Mouse (Mus musculus): Measurements from ENCODE around the gene Fmnl2. TPM values are rescaled to one million over a fixed set of nuclear protein-coding genes. Genes with fewer than 3 reads are reported as not detected.

Fmnl2 gene
- total and polyA plus RNA-seq, 2 experiments from 2014 or later, result 9.1 to 41.8 TPM

- Histone ChIP-seq H3K27ac (ENCODE audit: low read depth, low read length) (0 out of 2 replicates have a peak overlapping the region, but pooled peaks have one; percentile 36), H3K9ac (no peak overlapping the region), H3K9me3 (ENCODE audit: low read length) (no peaks in the 10 kb centered on the region), H3K36me3 (ENCODE audit: insufficient read depth) (peaks cover 53% of the 10 kb centered on the region), H3K27me3 (ENCODE audit: insufficient read depth, low read length) (no peaks in the 10 kb centered on the region), H3K4me3 (ENCODE audit: low read depth, low read length) (no peak overlapping the region), H3K4me2 (ENCODE audit: low read depth) (no peak overlapping the region), H3K4me1 (ENCODE audit: insufficient read depth) (no peaks in the 10 kb centered on the region)
- DNase-seq, result no peak
- no peak for TF ChIP-seq CTCF (IDR thresholded peaks at IDR 0.05; ENCODE audit: low read depth)
- ATAC-seq, result peak; percentile 66
- 73% methylated on average over 8 of the region's 8 CpGs for WGBS
Measured at GRCm38 (mm10) chr2:53106472-53106871, 248.8 kb downstream of the Fmnl2 start.

GRCm38 (mm10) chr2:53108547-53108946 is 250.9 kb downstream of the Fmnl2 start:
- no peaks in the 10 kb centered on the region for H3K4me1 ChIP-seq (ENCODE audit: insufficient read depth)
- no peak overlapping the region for H3K4me3 ChIP-seq (ENCODE audit: low read depth, low read length)
- peaks cover 49% of the 10 kb centered on the region for H3K36me3 ChIP-seq (ENCODE audit: insufficient read depth)
- no peaks in the 10 kb centered on the region for H3K27me3 ChIP-seq (ENCODE audit: insufficient read depth, low read length)
- 81% methylated on average over 5 of the region's 5 CpGs for WGBS
- no peak overlapping the region for H3K4me2 ChIP-seq (ENCODE audit: low read depth)
- DNase-seq (no peak), ATAC-seq (no peak)
- H3K9me3 ChIP-seq (ENCODE audit: low read length), result no peaks in the 10 kb centered on the region
- no peak overlapping the region for H3K9ac ChIP-seq
- TF ChIP-seq CTCF (IDR thresholded peaks at IDR 0.05; ENCODE audit: low read depth), result no peak
- no peak overlapping the region for H3K27ac ChIP-seq (ENCODE audit: low read depth, low read length)

- H3K27ac ChIP-seq (ENCODE audit: low read depth, low read length), result no peak overlapping the region
- DNase-seq (peak; percentile 82), ATAC-seq (peak; percentile 70)
- no peak overlapping the region for H3K4me2 ChIP-seq (ENCODE audit: low read depth)
- 72% methylated on average over 5 of the region's 5 CpGs for WGBS
- H3K36me3 ChIP-seq (ENCODE audit: insufficient read depth), result peaks cover 57% of the 10 kb centered on the region
- H3K4me1 ChIP-seq (ENCODE audit: insufficient read depth), result no peaks in the 10 kb centered on the region
- no peak overlapping the region for H3K9ac ChIP-seq
- no peaks in the 10 kb centered on the region for H3K9me3 ChIP-seq (ENCODE audit: low read length)
- H3K27me3 ChIP-seq (ENCODE audit: insufficient read depth, low read length), result no peaks in the 10 kb centered on the region
- peak; percentile 81 for TF ChIP-seq CTCF (IDR thresholded peaks at IDR 0.05; ENCODE audit: low read depth)
- H3K4me3 ChIP-seq (ENCODE audit: low read depth, low read length), result no peak overlapping the region
Measured at GRCm38 (mm10) chr2:53121797-53122196, 264.1 kb downstream of the Fmnl2 start.

GRCm38 (mm10) chr2:53125998-53126397 is 268.3 kb downstream of the Fmnl2 start:
- Histone ChIP-seq H3K36me3 (ENCODE audit: insufficient read depth) (peaks cover 37% of the 10 kb centered on the region), H3K27me3 (ENCODE audit: insufficient read depth, low read length) (no peaks in the 10 kb centered on the region), H3K4me1 (ENCODE audit: insufficient read depth) (no peaks in the 10 kb centered on the region), H3K9ac (no peak overlapping the region), H3K4me2 (ENCODE audit: low read depth) (no peak overlapping the region), H3K27ac (ENCODE audit: low read depth, low read length) (no peak overlapping the region), H3K9me3 (ENCODE audit: low read length) (no peaks in the 10 kb centered on the region), H3K4me3 (ENCODE audit: low read depth, low read length) (no peak overlapping the region)
- peak; percentile 54 for TF ChIP-seq CTCF (IDR thresholded peaks at IDR 0.05; ENCODE audit: low read depth)
- no peak for DNase-seq
- no peak for ATAC-seq
- WGBS, result 85% methylated on average over 3 of the region's 3 CpGs

- Histone ChIP-seq H3K27ac (ENCODE audit: low read depth, low read length) (no peak overlapping the region), H3K9me3 (ENCODE audit: low read length) (no peaks in the 10 kb centered on the region), H3K4me2 (ENCODE audit: low read depth) (no peak overlapping the region), H3K4me3 (ENCODE audit: low read depth, low read length) (no peak overlapping the region), H3K9ac (no peak overlapping the region), H3K27me3 (ENCODE audit: insufficient read depth, low read length) (no peaks in the 10 kb centered on the region), H3K4me1 (ENCODE audit: insufficient read depth) (no peaks in the 10 kb centered on the region), H3K36me3 (ENCODE audit: insufficient read depth) (peaks cover 31% of the 10 kb centered on the region)
- no peak for ATAC-seq
- no peak for DNase-seq
- WGBS, result 85% methylated on average over 6 of the region's 6 CpGs
- no peak for TF ChIP-seq CTCF (IDR thresholded peaks at IDR 0.05; ENCODE audit: low read depth)
Measured at GRCm38 (mm10) chr2:53129070-53129469, 271.4 kb downstream of the Fmnl2 start.

DNA sequence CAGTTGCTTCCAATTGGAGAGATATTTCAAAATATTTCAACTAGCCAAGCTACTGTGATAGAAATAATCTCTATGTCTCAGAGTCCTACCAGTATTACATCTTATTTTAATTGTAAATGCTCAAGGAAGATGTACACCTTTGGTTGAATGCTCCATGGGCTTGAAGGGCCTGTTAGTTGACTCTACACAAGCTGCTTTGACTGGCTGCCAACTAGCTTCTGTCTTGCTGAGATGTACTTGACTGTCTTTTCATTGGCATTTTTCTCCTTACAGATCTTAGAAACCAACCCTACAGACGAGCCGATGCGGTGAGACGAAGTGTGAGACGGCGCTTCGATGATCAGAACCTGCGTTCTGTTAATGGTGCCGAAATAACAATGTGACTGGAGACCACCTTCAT is 273.9 kb downstream of the Fmnl2 start:
- Histone ChIP-seq H3K9ac (no peak overlapping the region), H3K36me3 (ENCODE audit: insufficient read depth) (peaks cover 22% of the 10 kb centered on the region), H3K4me1 (ENCODE audit: insufficient read depth) (no peaks in the 10 kb centered on the region), H3K27me3 (ENCODE audit: insufficient read depth, low read length) (no peaks in the 10 kb centered on the region), H3K27ac (ENCODE audit: low read depth, low read length) (no peak overlapping the region), H3K4me3 (ENCODE audit: low read depth, low read length) (no peak overlapping the region), H3K4me2 (ENCODE audit: low read depth) (no peak overlapping the region), H3K9me3 (ENCODE audit: low read length) (no peaks in the 10 kb centered on the region)
- 85% methylated on average over 9 of the region's 9 CpGs for WGBS
- DNase-seq (no peak), ATAC-seq (no peak)
- TF ChIP-seq CTCF (IDR thresholded peaks at IDR 0.05; ENCODE audit: low read depth), result no peak

DNA sequence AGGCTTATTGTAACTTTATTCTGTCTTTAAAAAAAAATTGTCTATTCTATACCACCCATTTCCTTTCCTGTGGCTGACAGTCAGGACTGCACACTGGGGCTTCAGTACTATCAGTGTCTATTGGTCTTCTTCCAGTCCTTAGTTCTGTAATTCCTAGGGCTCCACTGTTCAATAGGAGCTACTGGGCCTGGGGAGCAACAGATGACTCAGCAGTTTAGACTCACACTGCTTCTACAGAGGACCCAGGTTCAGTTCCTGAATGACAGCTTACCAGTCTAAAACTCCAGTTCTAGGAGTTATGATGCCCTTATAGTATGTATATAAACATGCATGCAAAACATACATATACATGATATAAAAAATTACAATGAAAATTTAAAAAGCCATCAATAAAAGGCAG is 289.2 kb downstream of the Fmnl2 start:
- Histone ChIP-seq H3K4me3 (ENCODE audit: low read depth, low read length) (no peak overlapping the region), H3K36me3 (ENCODE audit: insufficient read depth) (peaks cover 30% of the 10 kb centered on the region), H3K9me3 (ENCODE audit: low read length) (no peaks in the 10 kb centered on the region), H3K27ac (ENCODE audit: low read depth, low read length) (no peak overlapping the region), H3K4me1 (ENCODE audit: insufficient read depth) (no peaks in the 10 kb centered on the region), H3K9ac (no peak overlapping the region), H3K4me2 (ENCODE audit: low read depth) (no peak overlapping the region), H3K27me3 (ENCODE audit: insufficient read depth, low read length) (no peaks in the 10 kb centered on the region)
- ATAC-seq, result no peak
- no peak for TF ChIP-seq CTCF (IDR thresholded peaks at IDR 0.05; ENCODE audit: low read depth)
- DNase-seq, result no peak

GRCm38 (mm10) chr2:53173966-53174365 is 316.3 kb downstream of the Fmnl2 start:
- no peak for TF ChIP-seq CTCF (IDR thresholded peaks at IDR 0.05; ENCODE audit: low read depth)
- no peak for ATAC-seq
- H3K4me2 ChIP-seq (ENCODE audit: low read depth), result no peak overlapping the region
- H3K27ac ChIP-seq (ENCODE audit: low read depth, low read length), result no peak overlapping the region
- H3K27me3 ChIP-seq (ENCODE audit: insufficient read depth, low read length), result no peaks in the 10 kb centered on the region
- H3K9ac ChIP-seq, result no peak overlapping the region
- no peaks in the 10 kb centered on the region for H3K9me3 ChIP-seq (ENCODE audit: low read length)
- H3K36me3 ChIP-seq (ENCODE audit: insufficient read depth), result peaks cover 15% of the 10 kb centered on the region
- no peak for DNase-seq
- no peaks in the 10 kb centered on the region for H3K4me1 ChIP-seq (ENCODE audit: insufficient read depth)
- H3K4me3 ChIP-seq (ENCODE audit: low read depth, low read length), result no peak overlapping the region
